Mouse (Mus musculus): ENCODE data around the gene Ddx17. TPM values are rescaled to one million over a fixed set of nuclear protein-coding genes. Genes with fewer than 3 reads are reported as not detected.

Ddx17 gene
- total and polyA plus RNA-seq, 3 experiments = 79.8 to 114 (median 93.0) TPM

GRCm38 (mm10) chr15:79575543-79576222 lies 29.1 kb upstream of the Ddx17 start:
- TF ChIP-seq MXI1 (IDR thresholded peaks at IDR 0.05; ENCODE audit: low read depth, low read length) (no peak), MAX (IDR thresholded peaks at IDR 0.05; ENCODE audit: low read length) (no peak), EP300 (IDR thresholded peaks at IDR 0.05; ENCODE audit: low read length) (no peak), HCFC1 (IDR thresholded peaks at IDR 0.05; ENCODE audit: low read depth, low read length) (no peak)
- in situ Hi-C loops (cut with MboI; ENCODE audit: low pct_ligation_motif_present, low pct_unique_long_range_greater_than_20kb, low sequenced_read_pairs) (no loop called here), dilution Hi-C loops (cut with MboI; ENCODE audit: extremely low pct_ligation_motif_present, extremely low pct_unique_long_range_greater_than_20kb, low sequenced_read_pairs) (no loop called here)
- no peaks in the 10 kb centered on the region for H3K36me3 ChIP-seq (replicated peaks in 1 of 2; ENCODE audit: control insufficient read depth in 1 of 2, insufficient read depth in 1 of 2, low read length in 1 of 2)
- no peaks in the 10 kb centered on the region for H3K27me3 ChIP-seq (replicated peaks)
- no peak overlapping the region for H3K4me3 ChIP-seq (replicated peaks in 1 of 3; ENCODE audit: low read depth in 2 of 3, low read length in 2 of 3, poor library complexity in 1 of 3)
- H3K79me2 ChIP-seq (replicated peaks; ENCODE audit: control insufficient read depth, extremely low read depth, insufficient read depth, poor library complexity, severe bottlenecking) = no peaks in the 10 kb centered on the region
- H3K9ac ChIP-seq (ENCODE audit: insufficient read depth, low read depth) = no peak overlapping the region
- DNase-seq (ENCODE audit: extremely low read depth) = no peak
- H3K9me3 ChIP-seq (replicated peaks; ENCODE audit: low read length) = no peaks in the 10 kb centered on the region
- H3K4me2 ChIP-seq (ENCODE audit: insufficient read depth, low read depth, poor library complexity, severe bottlenecking) = no peak overlapping the region
- no peak overlapping the region for H3K27ac ChIP-seq (ENCODE audit: insufficient read depth, low read depth)
- H3K4me1 ChIP-seq (ENCODE audit: control insufficient read depth in 1 of 2, insufficient read depth in 2 of 2) = peaks cover 0 to 11% of the 10 kb centered on the region in 2 experiments; a peak in 2 of 4 replicates

GRCm38 (mm10) chr15:79562417-79562816 lies 15.9 kb upstream of the Ddx17 start:
- Histone ChIP-seq H3K79me2 (replicated peaks; ENCODE audit: control insufficient read depth, extremely low read depth, insufficient read depth, poor library complexity, severe bottlenecking) (no peaks in the 10 kb centered on the region), H3K9me3 (replicated peaks; ENCODE audit: low read length) (no peaks in the 10 kb centered on the region), H3K27me3 (replicated peaks) (no peaks in the 10 kb centered on the region), H3K27ac (ENCODE audit: insufficient read depth, low read depth) (no peak overlapping the region), H3K9ac (ENCODE audit: insufficient read depth, low read depth) (no peak overlapping the region), H3K4me3 (replicated peaks in 1 of 3; ENCODE audit: low read depth in 2 of 3, low read length in 2 of 3, poor library complexity in 1 of 3) (no peak overlapping the region), H3K4me2 (ENCODE audit: insufficient read depth, low read depth, poor library complexity, severe bottlenecking) (no peak overlapping the region), H3K36me3 (replicated peaks in 1 of 2; ENCODE audit: control insufficient read depth in 1 of 2, insufficient read depth in 1 of 2, low read length in 1 of 2) (no peaks in the 10 kb centered on the region), H3K4me1 (ENCODE audit: control insufficient read depth in 1 of 2, insufficient read depth in 2 of 2) (no peaks in the 10 kb centered on the region; a peak in 1 of 4 replicates)
- no peak for DNase-seq (ENCODE audit: extremely low read depth)
- TF ChIP-seq ZNF384 (IDR thresholded peaks at IDR 0.05; ENCODE audit: low read depth, low read length) (no peak), GABPA (IDR thresholded peaks at IDR 0.05; ENCODE audit: insufficient replicate concordance, low read depth, low read length) (no peak), JUN (IDR thresholded peaks at IDR 0.05; ENCODE audit: insufficient read depth, low read depth, low read length) (no peak), MEF2A (IDR thresholded peaks at IDR 0.05; ENCODE audit: borderline replicate concordance, low read depth, low read length) (no peak), MYC (IDR thresholded peaks at IDR 0.05; ENCODE audit: low read depth, low read length) (no peak), MAX (IDR thresholded peaks at IDR 0.05; ENCODE audit: low read length) (no peak), TBP (conservative IDR thresholded peaks at IDR 0.05; ENCODE audit: low read depth, low read length) (no peak), BHLHE40 (IDR thresholded peaks at IDR 0.05; ENCODE audit: low read depth, low read length) (no peak), POLR2AphosphoS2 (IDR thresholded peaks at IDR 0.05; ENCODE audit: low read depth, low read length) (no peak), ZC3H11A (IDR thresholded peaks at IDR 0.05; ENCODE audit: low read depth, low read length) (no peak), CTCF (conservative IDR thresholded peaks at IDR 0.05 in 1 of 2, IDR thresholded peaks at IDR 0.05 in 1 of 2; ENCODE audit: low read depth in 2 of 2, low read length in 2 of 2) (no peak), PAX5 (IDR thresholded peaks at IDR 0.05; ENCODE audit: low read length) (no peak), ZMIZ1 (IDR thresholded peaks at IDR 0.05; ENCODE audit: low read depth, low read length) (no peak), ELF1 (IDR thresholded peaks at IDR 0.05; ENCODE audit: low read depth, low read length) (no peak)
- in situ Hi-C loops (cut with MboI; ENCODE audit: low pct_ligation_motif_present, low pct_unique_long_range_greater_than_20kb, low sequenced_read_pairs) = no loop called here
- dilution Hi-C loops (cut with MboI; ENCODE audit: extremely low pct_ligation_motif_present, extremely low pct_unique_long_range_greater_than_20kb, low sequenced_read_pairs) = no loop called here

Measured in CH12.LX (cell line).